Mouse (Mus musculus): ENCODE results near the gene Ptprc.

Ptprc gene

DNA sequence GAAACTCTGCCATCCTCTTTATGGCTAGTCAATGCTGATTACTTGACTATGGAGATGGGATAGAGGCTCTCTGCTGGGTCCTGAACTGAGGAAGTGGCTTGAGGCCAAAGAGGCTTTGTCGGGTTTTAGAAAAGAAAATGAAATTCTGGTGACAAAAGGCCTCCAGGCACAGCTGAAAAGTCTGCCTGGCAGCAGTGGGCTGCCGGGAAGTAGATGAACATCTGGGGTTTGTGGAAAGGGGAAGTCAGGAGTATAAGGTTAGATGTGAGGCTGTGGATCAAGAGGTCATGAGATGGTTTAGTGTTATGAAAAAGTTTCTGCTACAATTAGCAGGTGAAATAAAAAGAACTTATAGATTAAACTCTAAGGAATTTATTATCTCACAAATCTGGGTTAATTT, 29.9 kb downstream of the Ptprc start:
- DNase-seq = no peak

DNA sequence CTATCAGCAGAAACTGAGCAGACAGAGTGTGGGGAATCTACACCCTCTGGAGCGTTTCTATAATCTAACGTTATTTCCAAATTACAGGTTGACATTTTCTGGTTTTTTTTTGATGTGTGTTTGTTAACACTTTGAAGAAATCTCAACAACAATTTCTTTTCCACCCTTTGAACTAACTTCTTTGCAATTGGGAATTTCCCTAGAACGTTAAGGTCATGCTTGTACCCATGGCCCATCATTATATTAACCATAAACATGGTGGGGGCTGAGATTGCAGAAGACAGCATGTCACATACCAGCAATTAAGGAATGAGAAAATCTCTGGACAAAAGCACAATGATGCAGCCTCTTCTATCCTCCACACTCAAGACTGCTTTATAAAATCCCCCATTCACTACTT, 30.4 kb downstream of the Ptprc start:
- no peak for DNase-seq

DNA sequence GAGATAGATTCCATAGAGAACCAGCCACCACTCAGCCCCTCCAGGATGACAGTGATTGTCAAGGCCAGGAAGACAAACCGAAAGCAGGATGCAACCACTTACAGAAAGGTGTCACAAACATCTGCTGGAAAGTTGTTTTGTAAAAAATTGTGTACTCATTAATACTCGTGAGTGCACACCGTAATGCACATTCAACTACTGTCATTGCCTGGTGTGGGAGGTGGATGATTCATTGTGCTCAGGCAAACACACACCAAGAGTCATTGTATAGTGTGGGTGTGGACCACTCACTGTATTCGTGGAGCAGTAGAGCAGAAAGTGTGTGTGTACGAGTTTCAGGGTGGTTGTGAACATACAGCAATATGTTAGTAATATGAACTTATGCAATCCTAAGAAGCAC, 31.1 kb downstream of the Ptprc start:
- DNase-seq = peak; percentile 27

DNA sequence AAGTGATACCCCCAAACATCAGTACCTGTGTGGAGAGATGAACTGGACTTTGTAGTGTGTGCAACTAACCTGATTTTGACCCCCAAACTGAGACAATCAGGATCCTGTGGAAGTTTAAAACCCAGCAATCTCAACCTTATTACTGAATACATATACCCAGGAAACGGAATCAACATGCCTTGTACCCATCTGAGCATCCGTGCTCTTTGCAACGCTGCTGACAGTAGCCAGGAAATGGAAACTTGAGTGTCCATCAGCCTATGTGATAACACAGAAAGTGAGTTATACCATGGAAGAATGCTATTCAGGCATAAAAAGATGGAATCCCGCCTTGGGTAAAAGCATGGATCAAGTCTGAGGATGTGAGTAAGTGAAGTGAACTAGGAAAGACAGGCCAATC, 34.7 kb downstream of the Ptprc start:
- no peak for DNase-seq

DNA sequence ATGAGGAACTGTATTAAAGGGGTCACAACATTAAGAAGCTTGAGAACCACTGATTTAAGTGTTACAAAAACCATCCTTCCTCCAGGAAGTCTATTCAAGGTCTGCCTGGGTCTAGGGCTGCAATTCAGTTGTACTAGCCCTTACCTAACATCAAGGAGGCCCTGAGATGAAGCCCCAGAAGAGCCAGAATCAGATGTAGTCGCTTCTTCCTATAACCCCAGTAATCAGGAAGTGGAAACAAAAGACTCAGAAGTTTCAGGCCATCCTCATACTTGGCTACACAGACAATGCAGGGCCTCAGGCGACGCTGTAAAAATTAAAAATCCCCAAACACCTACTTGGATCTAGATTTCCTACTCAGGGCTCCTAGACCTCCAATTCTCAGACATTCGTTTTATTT, 37.8 kb downstream of the Ptprc start:
- no peak for DNase-seq

DNA sequence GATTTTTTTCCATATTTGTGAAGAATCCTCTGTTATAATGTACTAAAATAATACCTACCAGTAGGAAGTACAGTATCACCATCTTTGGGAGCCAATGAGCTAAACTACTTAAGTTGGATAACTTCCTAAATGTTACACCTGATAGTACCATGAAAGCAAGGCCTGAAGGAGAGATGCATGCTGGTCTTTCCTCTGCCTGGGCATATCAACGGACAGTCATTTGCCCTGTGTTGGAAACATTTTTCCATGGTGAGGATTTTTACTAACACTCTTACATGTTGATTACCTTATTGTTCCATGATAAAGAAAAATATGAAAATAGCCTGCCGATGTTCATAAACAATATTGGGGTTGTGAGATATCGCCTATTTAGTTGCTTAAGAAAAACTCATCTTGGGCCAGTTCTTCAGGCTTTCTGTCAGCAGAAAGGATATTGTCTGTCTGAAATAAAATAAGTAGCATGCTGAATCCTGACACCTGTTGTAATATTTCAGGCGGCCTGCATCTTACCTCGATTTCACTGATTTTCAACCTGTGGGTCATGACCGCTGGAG, 38.4 kb downstream of the Ptprc start:
- DNase-seq = no peak

DNA sequence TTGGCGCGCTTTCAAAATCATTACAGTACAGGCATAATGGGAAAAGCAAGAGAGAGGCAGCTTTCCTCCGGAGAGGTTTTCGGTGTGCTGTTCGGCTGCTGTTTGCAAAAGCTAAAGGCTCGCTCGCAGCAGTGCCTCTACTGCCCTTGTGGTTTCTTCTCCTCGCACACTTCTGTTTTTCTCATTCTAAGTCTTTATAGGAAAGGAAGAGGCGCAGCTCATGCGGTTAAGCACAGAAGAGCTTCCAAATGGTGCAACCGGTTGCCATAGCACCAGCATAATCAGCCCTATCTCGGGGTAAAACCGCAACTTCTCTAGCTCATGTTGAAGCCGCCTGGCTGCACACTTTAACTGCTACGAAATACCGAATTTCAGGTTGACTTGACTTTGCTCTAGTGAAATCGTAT, 39.1 kb downstream of the Ptprc start:
- peak; percentile 93 for DNase-seq

DNA sequence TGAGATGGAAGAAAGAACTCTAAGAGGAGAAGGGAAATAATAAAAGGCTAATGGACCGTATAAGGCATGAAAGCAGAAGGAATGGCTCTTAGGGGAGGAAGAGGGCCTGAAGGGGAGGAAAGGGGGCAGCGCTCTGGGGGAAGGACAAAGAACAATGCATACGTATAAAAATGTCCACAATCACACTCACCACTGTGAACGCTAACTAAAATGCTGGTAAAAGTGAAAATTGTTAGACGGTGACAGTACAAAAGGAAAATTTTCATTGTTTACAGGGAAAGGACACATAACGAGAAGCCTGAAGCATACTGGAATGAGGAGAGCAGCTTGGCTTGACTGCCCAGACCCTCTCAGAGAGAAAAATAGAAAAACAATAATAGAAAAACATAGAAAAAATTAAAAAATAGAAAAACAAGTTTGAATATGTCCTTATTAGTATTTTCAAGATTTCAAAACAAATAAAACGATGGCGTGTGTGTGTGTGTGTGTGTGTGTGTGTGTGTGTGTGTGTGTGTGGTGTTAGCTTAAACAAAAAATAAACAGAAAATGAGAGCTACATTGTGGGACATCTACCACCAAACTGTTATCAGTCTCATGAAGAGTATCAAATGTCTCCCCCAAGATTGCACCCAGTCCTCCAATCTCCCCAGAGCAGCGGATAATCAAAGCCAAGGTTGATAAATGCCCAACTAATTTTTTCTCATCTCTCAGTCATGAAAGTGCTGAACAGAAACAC, 39.7 kb downstream of the Ptprc start:
- no peak for DNase-seq

DNA sequence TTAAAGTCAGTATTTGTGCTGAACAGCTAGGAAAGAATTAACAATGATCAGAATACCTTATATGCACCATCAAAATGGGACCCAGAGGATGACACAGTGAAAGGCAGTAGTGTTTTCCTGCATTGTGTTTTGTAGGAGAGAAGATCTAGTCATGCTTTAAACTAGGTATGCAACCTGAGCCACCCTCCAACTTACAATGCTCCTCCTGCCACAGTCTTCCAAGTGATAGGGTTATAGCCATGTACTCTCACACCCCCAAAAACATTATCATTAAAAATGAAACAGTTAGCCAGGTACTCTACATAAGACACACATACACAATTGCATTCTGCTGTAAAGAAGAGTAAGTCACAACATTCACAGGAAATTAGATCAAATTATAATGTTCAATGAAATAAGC, 40.4 kb downstream of the Ptprc start:
- no peak for DNase-seq

DNA sequence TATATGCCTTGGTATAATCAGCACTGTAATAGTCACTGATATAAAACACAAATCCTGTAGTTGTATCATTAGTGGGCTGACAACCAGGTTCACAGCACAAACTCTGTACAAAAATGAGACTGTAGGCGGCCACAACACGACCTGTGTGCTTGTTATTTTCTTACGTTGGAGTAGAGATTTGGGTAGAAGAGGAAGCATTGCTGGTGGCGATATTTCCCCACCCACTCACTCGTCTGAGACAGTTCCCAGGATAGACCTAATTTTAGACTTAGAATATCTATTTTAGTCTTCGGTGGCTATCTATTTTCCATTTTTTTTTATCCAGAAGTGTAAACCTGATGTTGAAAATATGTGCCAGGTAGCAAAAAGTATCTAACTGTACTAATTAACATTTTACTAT, 41.2 kb downstream of the Ptprc start:
- DNase-seq = no peak

DNA sequence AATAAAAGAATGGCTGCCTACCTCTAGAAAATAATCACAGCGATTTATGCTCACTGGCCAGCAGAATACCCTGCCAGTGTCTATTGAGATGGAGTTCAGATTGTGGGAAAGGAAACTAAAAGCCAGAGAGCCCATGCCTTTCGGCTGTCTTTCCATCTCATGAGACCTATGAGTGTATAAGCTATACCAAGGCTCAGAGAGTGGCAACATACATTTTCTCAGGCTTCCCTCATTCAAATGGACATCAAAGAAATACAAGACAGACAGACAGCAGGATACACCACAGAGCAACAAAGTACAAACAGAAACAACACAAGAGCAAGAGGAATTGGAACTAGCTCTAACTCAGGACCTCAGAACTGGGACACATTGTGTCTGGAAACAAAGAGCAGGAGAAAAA, 43.8 kb downstream of the Ptprc start:
- DNase-seq = no peak

DNA sequence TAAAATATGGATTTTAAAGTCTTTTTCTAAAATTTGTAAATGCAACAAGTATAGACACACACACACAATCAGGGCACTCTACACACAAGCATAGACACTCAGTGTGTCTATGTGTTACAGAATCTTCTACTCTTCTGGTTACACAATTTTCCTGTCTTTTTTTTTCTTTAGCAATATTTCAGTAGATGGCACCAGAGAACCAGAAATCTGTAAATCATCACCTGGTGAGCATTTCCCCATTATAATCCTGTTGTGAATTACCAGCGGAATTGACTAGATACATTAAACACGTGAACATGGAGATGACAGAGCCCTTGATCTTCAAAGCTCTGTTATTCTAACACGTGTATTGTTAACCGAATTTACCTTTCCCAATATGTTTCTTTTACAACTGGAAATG, 45.4 kb downstream of the Ptprc start:
- no peak for DNase-seq

DNA sequence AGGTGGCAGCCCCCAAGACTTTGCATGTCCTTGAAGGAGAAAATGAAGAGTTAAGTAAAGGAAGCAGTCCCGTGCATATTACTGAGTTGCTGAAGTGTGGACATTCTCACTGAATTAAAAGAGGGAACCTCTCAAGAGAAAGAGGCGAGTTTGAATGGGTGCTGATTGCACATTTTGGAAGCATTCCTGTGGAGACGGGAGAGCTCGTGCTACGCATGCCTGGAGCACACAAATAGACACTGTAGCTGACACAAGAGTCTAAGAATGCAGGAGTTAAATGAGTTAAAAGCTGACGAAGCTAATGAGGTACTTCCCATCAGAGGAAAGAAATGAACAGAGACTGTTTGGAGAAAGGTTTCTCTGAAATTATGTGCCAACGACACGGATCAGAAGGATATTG, 48.7 kb downstream of the Ptprc start:
- peak; percentile 30 for DNase-seq

DNA sequence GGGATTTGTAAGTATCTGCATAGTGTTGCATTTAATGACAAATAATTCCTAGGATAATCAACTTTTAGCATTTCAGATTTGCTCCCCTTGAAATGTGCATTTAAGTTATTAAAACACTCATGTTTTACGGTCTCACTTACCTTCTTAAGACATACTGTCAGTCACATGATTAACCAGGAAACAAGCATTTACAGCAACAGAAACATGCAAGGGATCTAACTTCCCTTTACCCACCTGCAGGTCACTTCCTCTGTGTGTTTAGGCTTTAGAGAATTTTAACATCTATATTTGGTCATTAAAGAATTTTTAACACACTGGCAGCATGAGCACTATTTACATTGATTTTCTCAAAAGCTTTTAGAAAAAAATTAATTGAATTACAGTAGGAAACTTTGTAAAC, 50.2 kb downstream of the Ptprc start:
- no peak for DNase-seq

DNA sequence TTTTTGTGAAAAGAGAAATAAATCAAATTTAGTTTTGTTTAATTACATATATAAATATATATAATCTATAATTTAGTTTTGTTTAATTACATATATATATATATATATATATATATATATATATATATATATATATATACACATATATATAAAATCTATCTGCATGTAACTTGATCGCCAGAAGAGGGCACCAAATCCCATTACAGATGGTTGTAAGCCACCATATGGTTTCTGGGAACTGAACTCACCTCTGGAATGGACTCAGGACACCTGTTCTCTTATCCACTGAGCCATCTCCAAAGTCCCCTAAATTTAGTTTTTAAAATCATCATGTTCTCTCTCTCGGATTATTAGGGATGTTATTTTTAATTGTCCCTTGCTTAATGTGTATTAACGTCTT, 51.6 kb downstream of the Ptprc start:
- DNase-seq = no peak

DNA sequence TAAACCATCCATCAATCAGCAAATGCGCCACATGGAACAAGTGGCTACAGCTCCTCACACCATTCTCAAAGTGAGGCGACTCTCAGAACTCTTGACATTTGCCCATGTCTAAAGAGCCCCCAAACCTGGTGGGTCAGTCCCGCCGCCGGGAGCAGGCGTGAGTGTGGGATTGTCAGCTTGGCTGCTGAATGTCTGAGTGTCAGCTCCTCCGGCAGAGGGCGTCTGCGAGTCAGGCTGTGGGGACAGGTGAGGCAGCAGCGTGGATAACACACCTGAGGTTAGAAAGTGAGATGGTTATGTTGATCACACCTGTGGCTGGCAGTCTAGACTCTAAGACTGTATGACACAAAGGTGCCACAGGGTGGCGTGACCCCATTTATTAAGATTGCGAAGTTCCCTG, 55.6 kb downstream of the Ptprc start:
- no peak for DNase-seq

DNA sequence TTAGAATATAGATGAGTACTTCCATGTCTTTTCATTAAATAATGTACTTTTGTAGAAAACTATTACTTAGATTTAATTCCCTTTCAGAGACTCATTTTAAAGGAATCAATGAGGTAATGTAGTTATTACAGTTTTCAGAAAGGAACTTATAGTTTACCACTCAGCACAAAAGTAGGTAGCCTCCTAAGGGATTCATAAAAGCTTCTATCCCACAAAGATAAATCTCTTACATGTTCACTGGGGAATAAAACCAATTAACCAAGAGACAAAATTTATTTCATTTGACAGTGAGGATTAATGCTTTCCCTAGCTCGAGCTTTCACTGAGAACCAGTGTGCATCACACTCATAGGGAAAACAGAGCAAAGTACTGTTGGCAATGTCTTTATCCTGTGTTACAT, 82.3 kb downstream of the Ptprc start:
- no peak for DNase-seq

DNA sequence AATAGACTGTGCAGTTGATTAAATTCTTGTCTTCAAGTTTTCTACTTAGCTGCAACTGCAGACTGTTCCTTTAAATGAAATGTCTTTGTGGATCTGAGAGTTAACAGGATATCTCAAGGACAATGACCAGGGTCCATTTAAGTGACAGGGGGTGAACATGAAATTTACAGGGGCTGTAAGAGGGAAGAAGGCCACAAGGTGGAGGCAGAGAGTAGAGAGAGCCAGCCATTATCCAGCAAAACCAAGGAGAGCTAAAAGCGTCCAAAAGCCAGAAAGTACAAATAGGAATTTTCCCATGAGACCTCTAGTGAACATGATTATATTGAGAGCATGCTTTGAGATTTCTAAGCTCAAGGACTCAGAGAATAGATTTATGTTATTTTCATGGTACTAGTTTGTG, 89.7 kb downstream of the Ptprc start:
- DNase-seq = no peak

DNA sequence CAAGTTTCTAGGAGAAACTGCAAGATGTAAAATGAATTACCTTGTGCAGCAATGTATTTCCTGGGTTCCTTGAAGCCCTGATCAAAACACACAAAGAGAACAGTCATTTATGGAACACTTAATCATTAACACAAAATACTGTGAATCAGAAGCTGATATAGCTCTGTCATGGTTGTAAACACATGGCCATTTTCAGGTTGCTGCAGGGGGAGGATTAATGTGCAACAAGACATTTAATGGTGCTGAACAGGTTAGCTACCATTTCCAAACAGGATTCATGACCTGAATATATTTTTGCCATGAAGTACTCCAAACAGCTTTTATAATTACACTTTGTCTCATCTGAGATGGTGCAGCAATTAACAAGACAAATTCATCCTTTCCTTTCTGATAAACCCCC, 91.8 kb downstream of the Ptprc start:
- no peak for DNase-seq

DNA sequence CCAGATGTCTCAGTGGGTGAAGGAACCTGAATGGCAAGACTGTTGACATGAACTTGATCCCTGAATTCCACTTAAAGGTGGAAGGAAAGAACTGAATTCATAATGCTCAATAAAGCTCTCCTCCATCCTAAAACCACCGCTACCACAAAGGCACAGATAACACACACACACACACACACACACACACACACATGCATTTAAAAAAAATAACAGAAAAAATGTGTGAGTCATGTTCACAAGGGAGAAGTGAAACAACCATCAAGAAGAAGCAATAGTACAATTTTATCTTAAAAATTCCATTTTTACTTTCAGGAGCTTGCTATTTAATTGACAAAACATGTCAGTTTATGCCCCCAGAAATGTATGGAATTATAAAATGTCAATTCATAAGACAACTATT, 95.2 kb downstream of the Ptprc start:
- DNase-seq = no peak

DNA sequence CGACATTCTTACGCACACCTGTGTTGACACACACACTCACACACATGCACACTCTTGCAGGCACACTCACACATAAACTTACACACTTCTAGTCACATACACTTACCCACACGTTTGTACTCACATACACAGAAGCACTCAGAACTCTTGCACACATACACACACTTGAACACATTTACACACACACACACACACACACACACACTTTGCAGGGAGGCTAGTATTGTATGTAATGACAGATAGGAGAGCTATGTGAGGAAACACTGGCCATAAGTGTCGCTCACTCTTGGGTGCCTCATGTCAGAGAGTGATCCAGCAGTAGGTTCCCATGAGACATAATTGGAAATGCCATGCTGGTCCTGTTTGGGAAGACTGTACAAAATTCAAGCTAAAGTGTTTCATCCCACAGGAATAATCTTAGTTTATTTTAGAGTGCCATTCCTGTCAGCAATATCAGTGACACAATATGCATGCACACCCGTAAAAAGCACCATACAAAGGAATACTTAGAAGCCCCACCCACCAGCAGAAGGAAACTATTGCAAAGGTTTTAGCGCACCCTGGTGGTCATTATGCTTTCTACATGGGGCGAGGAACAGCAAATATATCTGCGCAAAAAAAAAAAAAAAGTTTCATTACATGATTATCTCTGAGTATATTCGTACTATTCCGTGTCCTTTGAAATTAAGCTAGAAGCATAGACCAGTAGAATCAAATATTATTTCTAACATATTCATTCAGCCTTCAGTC, 131.1 kb downstream of the Ptprc start:
- peak; percentile 69 for DNase-seq

DNA sequence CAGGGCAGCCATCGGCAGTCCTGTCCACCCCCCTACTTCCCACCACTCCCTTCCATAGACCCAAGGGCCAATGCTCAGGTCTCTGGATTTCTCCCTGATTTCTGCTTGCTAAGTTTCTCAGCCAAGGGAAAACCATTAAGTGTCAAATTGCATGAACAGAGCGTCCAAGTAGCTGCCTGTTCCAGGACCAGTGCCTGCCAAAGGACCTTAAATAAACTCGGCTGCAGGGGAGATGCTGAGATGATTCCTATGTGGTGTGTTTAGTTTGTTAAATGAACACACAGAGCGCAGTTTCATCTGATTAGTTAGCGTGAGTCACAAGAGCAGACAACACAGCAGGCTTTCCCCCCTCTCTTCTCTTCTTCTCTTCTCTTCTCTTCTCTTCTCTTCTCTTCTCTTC, 135.0 kb downstream of the Ptprc start:
- DNase-seq = no peak

DNA sequence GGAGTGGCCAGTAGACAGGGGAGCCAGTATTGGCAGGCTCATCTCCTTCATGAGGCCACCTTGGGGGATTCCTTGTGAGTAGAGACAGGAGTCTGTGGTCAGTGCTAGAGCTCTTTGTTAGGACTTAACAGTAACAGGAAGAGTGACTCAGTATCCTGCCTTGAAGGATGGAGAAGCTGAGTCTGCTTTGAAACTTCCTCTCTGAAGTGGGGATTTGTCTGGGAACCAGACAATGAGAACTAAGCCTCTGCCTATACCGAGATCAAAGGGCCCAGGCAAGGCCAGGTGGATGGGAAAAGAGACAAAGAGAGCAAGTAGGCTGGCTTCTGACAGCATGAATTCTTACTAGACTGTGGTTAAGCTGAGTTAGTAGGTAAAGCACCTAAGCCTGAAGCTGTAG, 136.3 kb downstream of the Ptprc start:
- no peak for DNase-seq

DNA sequence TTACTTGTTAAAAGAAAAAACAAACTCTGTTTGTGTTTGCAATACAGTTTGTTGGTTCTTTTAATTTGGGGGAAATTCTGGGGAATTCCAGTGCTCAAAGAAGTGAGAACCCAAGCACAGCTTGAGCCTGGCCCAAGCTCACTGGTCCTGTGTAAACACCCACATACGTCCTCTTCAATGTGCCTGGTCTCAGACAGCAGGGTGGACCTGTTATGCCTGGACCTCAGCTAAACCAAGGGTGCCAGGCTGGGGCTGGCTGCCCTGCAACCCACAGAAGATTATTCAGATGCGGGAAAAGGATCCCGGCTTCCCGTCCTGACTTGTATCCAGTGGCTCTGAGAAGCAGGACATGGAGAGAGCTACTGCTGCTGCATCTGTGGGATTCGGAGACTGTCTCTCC, 138.0 kb downstream of the Ptprc start:
- no peak for DNase-seq

DNA sequence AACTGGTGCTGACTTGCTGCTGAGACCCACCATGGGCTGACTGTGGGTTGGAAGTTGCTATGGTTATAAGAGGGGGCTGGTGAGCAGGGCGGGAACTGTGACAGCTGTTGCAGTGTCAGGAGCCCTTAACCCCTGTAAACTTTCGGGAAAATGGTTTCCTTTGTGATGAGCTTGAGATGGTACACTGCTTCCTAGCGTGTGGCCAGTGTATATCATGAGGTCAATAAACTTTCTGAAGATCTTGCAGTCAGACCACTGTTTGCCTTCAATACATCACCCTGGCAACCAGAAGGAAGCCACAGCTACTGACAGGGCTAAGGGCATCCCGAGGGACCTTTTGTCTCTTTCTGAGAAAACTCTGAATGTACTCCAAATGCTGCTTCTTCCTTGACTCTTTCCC, 145.9 kb downstream of the Ptprc start:
- no peak for DNase-seq

Measured in layer of hippocampus, adult 9-11 months (tissue).